Mouse (Mus musculus) myocyte (in vitro differentiated cells): Measurements from ENCODE around the gene Anpep. TPM values are rescaled to one million over a fixed set of nuclear protein-coding genes. Genes with fewer than 3 reads are reported as not detected.
"Not testable (repeated sequence)": the region's sequence is repeated elsewhere in the genome, so short reads cannot be mapped to it uniquely, and the experiment has no call there.

ENCODE experiments used
- H3K27me3 ChIP-seq: one replicate; pipeline ENCODE4 v1.6.1; 2011; ENCODE audit not compliant: control insufficient read depth, insufficient read depth, insufficient read length
- H3K36me3 ChIP-seq: one replicate; pipeline ENCODE4 v1.6.1; 2011; ENCODE audit not compliant: control insufficient read depth, insufficient read depth
- H3K4me2 ChIP-seq: one replicate; pipeline ENCODE4 v1.6.1; 2011; ENCODE audit warnings: low read depth, control low read depth
- H3K4me3 ChIP-seq: one replicate; pipeline ENCODE4 v1.5.1; 2011; ENCODE audit warnings: mild to moderate bottlenecking, control low read depth, moderate library complexity
- H3K79me2 ChIP-seq: one replicate; pipeline ENCODE4 v1.6.1; 2011; ENCODE audit not compliant: control insufficient read depth, insufficient read depth
- H3ac ChIP-seq: one replicate; pipeline ENCODE4 v1.6.1; 2011; ENCODE audit not compliant: control insufficient read depth, insufficient read length
- CEBPB ChIP-seq: IDR thresholded peaks from 2 replicates; pipeline ENCODE4 v1.6.1; 2011; ENCODE audit warnings: mild to moderate bottlenecking, moderate library complexity; ENCODE audit not compliant: poor library complexity, insufficient read depth, severe bottlenecking
- E2F4 ChIP-seq: IDR thresholded peaks from one replicate; pipeline ENCODE4 v1.6.1; 2011; ENCODE audit warnings: mild to moderate bottlenecking, control low read depth, moderate library complexity; ENCODE audit not compliant: insufficient read depth
- MAX ChIP-seq: IDR thresholded peaks from one replicate; pipeline ENCODE4 v1.6.1; 2011; ENCODE audit warnings: low read depth, mild to moderate bottlenecking, control low read depth
- MYOD1 ChIP-seq, 3 experiments: IDR thresholded peaks; one replicate each; pipeline ENCODE4 v1.6.1; 2011; ENCODE audit warnings: control low read depth in 2 of 3, low read depth in 2 of 3, mild to moderate bottlenecking in 2 of 3, moderate library complexity in 1 of 3; ENCODE audit not compliant: insufficient read length in 2 of 3, control insufficient read depth in 1 of 3
- MYOG ChIP-seq, 3 experiments: IDR thresholded peaks; one replicate each; pipeline ENCODE4 v1.6.1; 2011; ENCODE audit warnings: control low read depth in 2 of 3, low read depth in 2 of 3, mild to moderate bottlenecking in 2 of 3; ENCODE audit not compliant: insufficient read length in 2 of 3, control insufficient read depth in 1 of 3, insufficient read depth in 1 of 3
- POLR2A ChIP-seq: IDR thresholded peaks from one replicate; pipeline ENCODE4 v1.6.1; 2011; ENCODE audit warnings: low read depth, mild to moderate bottlenecking, control low read depth, moderate library complexity; ENCODE audit not compliant: insufficient read length
- POLR2AphosphoS2 ChIP-seq: IDR thresholded peaks from one replicate; pipeline ENCODE4 v1.6.1; 2011; ENCODE audit warnings: low read depth, control low read depth; ENCODE audit not compliant: insufficient read length
- REST ChIP-seq: IDR thresholded peaks from one replicate; pipeline ENCODE4 v1.6.1; 2011; ENCODE audit warnings: mild to moderate bottlenecking, control low read depth, moderate library complexity; ENCODE audit not compliant: insufficient read depth, insufficient read length
- SRF ChIP-seq: IDR thresholded peaks from one replicate; pipeline ENCODE4 v1.6.1; 2011; ENCODE audit warnings: low read depth; ENCODE audit not compliant: control insufficient read depth, insufficient read length
- TCF12 ChIP-seq: IDR thresholded peaks from one replicate; pipeline ENCODE4 v1.6.1; 2011; ENCODE audit warnings: mild to moderate bottlenecking, control low read depth; ENCODE audit not compliant: poor library complexity, insufficient read depth, severe bottlenecking
- TCF3 ChIP-seq: IDR thresholded peaks from one replicate; pipeline ENCODE4 v1.6.1; 2011; ENCODE audit warnings: low read depth, control low read depth; ENCODE audit not compliant: insufficient read length
- USF1 ChIP-seq: IDR thresholded peaks from one replicate; pipeline ENCODE4 v1.6.1; 2011; ENCODE audit warnings: low read depth, mild to moderate bottlenecking, control low read depth, moderate library complexity
- polyA plus RNA-seq: library from polyadenylated mRNA; unstranded; fragments of >200 nt; fragmentation: generic; extraction: Trizol; gene quantifications from one replicate; pipeline ENCODE4 v1.2.1, GENCODE M21; 2012; ENCODE audit warnings: missing spikeins

Gene Anpep
- polyA plus RNA-seq, 1 experiment, result 12.1 TPM

DNA sequence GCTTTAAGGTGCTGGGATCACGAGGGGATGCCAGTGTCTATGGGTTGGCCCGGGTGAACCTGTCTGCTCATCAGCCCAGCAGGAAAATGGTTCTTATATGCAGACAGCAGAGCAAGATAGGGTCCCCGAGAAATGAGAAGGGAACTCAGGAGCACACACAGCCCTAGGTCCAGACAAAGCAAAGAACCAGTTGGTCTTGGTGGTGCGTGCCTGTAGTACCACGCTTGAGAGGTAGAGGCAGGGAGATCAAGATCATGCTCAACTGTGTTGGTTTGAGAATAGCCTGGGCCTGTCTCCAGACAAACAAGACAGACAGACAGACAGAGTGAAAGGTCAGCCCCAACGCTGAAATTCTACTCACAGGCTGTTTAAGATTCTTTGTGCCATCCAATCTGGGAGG lies 61.4 kb downstream of the Anpep start:
- H3K27me3 ChIP-seq, result no peaks in the 10 kb centered on the region
- no peaks in the 10 kb centered on the region for H3K79me2 ChIP-seq
- TF ChIP-seq POLR2A, result no peak
- no peak for TF ChIP-seq TCF3
- no peak for TF ChIP-seq CEBPB
- TF ChIP-seq USF1, result no peak
- TF ChIP-seq POLR2AphosphoS2, result no peak
- no peak for TF ChIP-seq TCF12
- no peak for TF ChIP-seq MYOG (IDR thresholded peaks at IDR 0.05; ENCODE audit: control insufficient read depth in 1 of 3, insufficient read depth in 1 of 3, insufficient read length in 2 of 3, low read depth in 2 of 3)
- TF ChIP-seq MAX, result no peak
- no peak for TF ChIP-seq MYOD1 (IDR thresholded peaks at IDR 0.05; ENCODE audit: control insufficient read depth in 1 of 3, insufficient read length in 2 of 3, low read depth in 2 of 3)
- TF ChIP-seq SRF, result no peak
- no peak for TF ChIP-seq REST
- TF ChIP-seq E2F4, result no peak
- H3ac ChIP-seq, result no peak overlapping the region
- no peak overlapping the region for H3K4me2 ChIP-seq
- no peaks in the 10 kb centered on the region for H3K36me3 ChIP-seq
- no peak overlapping the region for H3K4me3 ChIP-seq

- Histone ChIP-seq H3ac (no peak overlapping the region), H3K4me3 (no peak overlapping the region), H3K27me3 (peaks cover under 1% of the 10 kb centered on the region), H3K36me3 (no peaks in the 10 kb centered on the region), H3K4me2 (no peak overlapping the region), H3K79me2 (no peaks in the 10 kb centered on the region)
- TF ChIP-seq REST, result no peak
Observed at GRCm38 (mm10) chr7:79799048-79799447, 61.8 kb downstream of the Anpep start.

DNA sequence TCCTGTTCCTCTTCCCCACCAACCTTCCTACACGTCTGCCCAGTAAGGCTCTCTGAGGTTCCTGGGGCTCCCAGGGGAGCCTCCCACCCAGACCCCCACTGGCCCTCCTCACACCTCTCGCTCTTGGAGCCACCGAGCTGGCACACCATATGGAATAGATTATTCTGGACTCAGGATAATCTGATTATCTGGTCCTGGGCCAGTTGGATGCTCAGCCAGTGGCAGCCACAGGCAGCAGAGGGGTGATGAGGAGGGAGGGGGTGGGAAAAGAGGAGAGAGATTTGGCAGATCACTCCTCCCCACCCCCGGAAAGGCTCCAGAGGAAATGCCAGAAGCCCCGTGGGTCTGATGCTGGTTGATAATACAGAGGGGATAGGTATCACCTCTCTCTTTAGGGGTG lies 62.3 kb downstream of the Anpep start:
- Histone ChIP-seq H3K79me2 (no peaks in the 10 kb centered on the region), H3ac (no peak overlapping the region), H3K4me2 (no peak overlapping the region), H3K36me3 (no peaks in the 10 kb centered on the region), H3K4me3 (no peak overlapping the region), H3K27me3 (peaks cover 5% of the 10 kb centered on the region)
- TF ChIP-seq MYOG (IDR thresholded peaks at IDR 0.05; ENCODE audit: control insufficient read depth in 1 of 3, insufficient read depth in 1 of 3, insufficient read length in 2 of 3, low read depth in 2 of 3) (no peak), TCF3 (no peak), REST (no peak), SRF (no peak), MAX (no peak), TCF12 (no peak), POLR2A (no peak), POLR2AphosphoS2 (no peak), USF1 (no peak), E2F4 (no peak)

DNA sequence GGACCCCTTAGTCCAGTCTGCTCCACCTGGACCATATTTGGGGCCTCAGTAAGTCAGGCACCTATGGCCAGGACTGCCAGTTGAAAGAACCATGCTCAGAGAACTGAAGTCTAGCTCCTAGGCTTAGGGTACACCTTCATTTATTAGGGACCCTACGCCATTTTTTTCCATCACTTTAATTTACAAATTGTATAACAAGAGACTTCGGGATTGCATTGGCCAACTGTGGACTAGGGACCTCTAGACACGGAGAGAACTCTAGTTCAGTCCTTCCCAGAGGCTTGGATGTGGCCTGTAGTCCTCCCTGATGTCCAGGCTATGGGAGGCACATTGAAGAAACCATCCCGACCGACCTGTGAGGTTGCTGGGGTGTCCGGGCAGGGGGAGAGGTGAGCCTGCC lies 67.2 kb downstream of the Anpep start, which contains the start of gene Mesp1:
Mesp1 (minus strand) TSS at position 101 of the 400 bp plus-strand sequence.
- no peak for TF ChIP-seq MAX
- no peak for TF ChIP-seq POLR2AphosphoS2
- no peak for TF ChIP-seq MYOG (IDR thresholded peaks at IDR 0.05; ENCODE audit: control insufficient read depth in 1 of 3, insufficient read depth in 1 of 3, insufficient read length in 2 of 3, low read depth in 2 of 3)
- TF ChIP-seq REST, result no peak
- no peak for TF ChIP-seq POLR2A
- no peak for TF ChIP-seq MYOD1 (IDR thresholded peaks at IDR 0.05; ENCODE audit: control insufficient read depth in 1 of 3, insufficient read length in 2 of 3, low read depth in 2 of 3)
- no peak for TF ChIP-seq CEBPB
- TF ChIP-seq TCF12, result no peak
- no peak for TF ChIP-seq SRF
- no peak for TF ChIP-seq E2F4
- no peak for TF ChIP-seq TCF3
- H3K27me3 ChIP-seq, result peaks cover 35% of the 10 kb centered on the region
- H3ac ChIP-seq, result no peak within 1 kb of the TSS
- no peaks in the 10 kb centered on the region for H3K79me2 ChIP-seq
- H3K4me2 ChIP-seq, result no peak within 1 kb of the TSS
- no peak within 1 kb of the TSS for H3K4me3 ChIP-seq
- H3K36me3 ChIP-seq, result no peaks in the 10 kb centered on the region

DNA sequence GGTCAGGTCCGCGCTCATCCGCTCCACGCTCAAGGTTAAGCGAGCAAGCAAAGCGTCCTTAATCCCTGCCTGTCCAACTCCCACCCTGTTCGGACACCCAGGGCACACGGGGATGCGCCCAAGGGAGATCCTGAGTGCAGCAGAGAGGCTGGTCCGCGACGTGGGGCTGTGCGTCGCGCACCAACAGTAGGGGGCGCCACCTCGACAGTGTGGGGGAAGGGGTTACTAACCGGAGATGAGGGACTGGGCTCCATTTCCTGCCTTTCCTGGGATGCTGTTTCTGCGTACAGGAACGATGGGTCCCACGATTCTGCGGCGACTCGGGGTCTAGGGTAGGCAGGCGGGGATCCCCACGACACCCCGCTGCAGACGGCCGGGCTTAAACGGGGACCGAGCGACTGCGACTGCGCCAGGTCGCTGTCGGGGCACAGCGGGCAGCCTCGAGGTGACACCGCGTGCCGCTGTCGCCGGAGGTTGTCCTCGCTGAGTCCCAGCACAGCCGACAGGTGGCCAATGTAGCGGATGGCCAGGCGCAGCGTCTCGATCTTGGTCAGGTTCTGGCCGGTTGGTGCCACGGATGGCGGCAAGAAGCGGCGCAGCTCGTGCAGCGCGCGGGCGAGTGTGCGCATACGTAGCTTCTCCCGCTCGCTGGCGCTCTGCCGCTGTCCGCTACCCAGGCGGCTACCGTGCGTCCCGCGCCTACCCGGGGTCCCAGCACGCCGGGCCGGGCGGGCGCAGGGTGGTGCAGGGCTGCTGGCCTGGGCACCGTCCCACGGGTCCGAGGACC lies 68.0 kb downstream of the Anpep start:
- Histone ChIP-seq H3ac (no peak overlapping the region), H3K36me3 (no peaks in the 10 kb centered on the region), H3K4me2 (no peak overlapping the region), H3K27me3 (peaks cover 38% of the 10 kb centered on the region), H3K4me3 (no peak overlapping the region), H3K79me2 (no peaks in the 10 kb centered on the region)
- TF ChIP-seq TCF3, result no peak
- TF ChIP-seq TCF12, result no peak
- no peak for TF ChIP-seq REST
- TF ChIP-seq POLR2A, result no peak
- peak in 1 of 3 experiments; percentile 5 for TF ChIP-seq MYOG (IDR thresholded peaks at IDR 0.05; ENCODE audit: control insufficient read depth in 1 of 3, insufficient read depth in 1 of 3, insufficient read length in 2 of 3, low read depth in 2 of 3)
- TF ChIP-seq E2F4, result no peak
- TF ChIP-seq MYOD1 (IDR thresholded peaks at IDR 0.05; ENCODE audit: control insufficient read depth in 1 of 3, insufficient read length in 2 of 3, low read depth in 2 of 3), result no peak

DNA sequence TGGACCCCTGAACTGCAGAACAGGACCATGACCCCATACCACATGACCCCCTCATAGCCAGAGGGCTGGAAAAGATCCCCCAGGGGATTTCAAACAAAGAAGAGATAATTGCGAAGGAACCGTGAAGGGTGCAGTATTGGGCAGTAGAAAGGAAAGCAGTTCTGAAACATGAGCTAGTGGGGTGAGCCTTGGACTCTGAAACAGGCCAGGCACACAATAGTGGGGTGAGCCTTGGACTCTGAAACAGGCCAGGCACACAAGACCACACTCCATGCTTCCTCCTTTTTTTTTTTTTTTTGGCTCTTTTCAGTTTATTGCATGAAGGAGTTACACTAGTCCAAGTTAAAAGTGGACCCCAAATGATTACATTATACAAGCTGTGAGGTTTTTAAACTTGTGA lies 71.0 kb downstream of the Anpep start:
- H3K4me3 ChIP-seq, H3K36me3 ChIP-seq, H3ac ChIP-seq, H3K79me2 ChIP-seq, H3K4me2 ChIP-seq: not testable (repeated sequence)
- H3K27me3 ChIP-seq, result peaks cover 38% of the 10 kb centered on the region
